Mouse (Mus musculus): ENCODE data around the gene Rpl18. TPM values are rescaled to one million over a fixed set of nuclear protein-coding genes. Genes with fewer than 3 reads are reported as not detected.

Rpl18 gene
- polyA plus RNA-seq, 1 experiment from 2014 or later, result 573 TPM

DNA sequence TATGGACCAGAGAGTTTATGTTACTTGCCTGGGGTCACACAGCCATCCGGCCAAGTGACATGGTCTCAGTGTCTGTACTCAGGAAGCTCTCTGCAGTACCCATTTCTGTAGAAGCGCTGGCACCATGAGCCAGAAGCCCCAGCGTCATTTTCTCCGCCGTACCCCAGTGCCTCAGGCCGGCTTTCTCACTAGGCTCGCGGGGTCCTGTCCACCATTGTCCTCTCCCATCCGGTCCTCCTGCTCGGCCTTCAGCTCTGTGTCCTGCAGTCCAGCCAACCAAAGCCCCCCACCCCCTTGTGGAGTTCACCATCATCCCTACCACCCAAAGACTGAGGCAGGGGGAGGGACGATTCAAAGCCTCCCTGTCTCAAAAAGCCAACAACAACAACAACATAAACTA, 13.7 kb upstream of the Rpl18 start:
- peak overlapping the region; percentile 96 for H3K4me2 ChIP-seq
- no peak overlapping the region for H3K27ac ChIP-seq (replicated peaks)
- 88% methylated on average over 11 of the region's 11 CpGs for WGBS
- H3K36me3 ChIP-seq, result no peaks in the 10 kb centered on the region
- H3K4me3 ChIP-seq (replicated peaks), result peak overlapping the region; percentile 58; the same call in 1 of the 2 replicates
- 0 out of 2 replicates have a peak, but pooled peaks cover 5% of the 10 kb centered on the region for H3K27me3 ChIP-seq (replicated peaks)
- no peaks in the 10 kb centered on the region for H3K9me3 ChIP-seq (replicated peaks)
- ATAC-seq (ENCODE audit: low FRiP score), result no peak
- no peak overlapping the region for H3K9ac ChIP-seq (replicated peaks)
- peaks cover 67% of the 10 kb centered on the region for H3K4me1 ChIP-seq

DNA sequence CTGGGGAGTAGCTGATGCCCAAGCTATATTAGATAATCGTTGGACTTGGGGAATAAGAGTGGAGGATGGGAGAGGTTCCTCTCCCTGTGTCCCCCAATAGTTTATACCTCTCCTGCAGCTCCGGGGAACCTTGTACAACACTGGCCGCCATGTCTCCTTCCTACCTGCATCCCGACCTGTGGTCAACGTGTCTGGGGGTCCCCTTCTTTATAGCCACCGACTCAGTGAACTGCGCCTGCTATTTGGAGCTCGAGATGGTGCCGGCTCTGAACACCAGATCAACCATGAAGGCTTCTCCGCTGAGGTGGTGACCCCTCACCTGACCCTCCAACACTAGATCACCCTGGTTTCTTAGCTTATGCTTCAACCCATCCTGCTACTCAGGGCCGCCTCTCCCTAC, 12.9 kb upstream of the Rpl18 start:
- H3K4me1 ChIP-seq, result peaks cover 74% of the 10 kb centered on the region
- no peak for ATAC-seq (ENCODE audit: low FRiP score)
- WGBS, result 93% methylated on average over 11 of the region's 11 CpGs
- 0 out of 2 replicates have a peak, but pooled peaks cover 5% of the 10 kb centered on the region for H3K27me3 ChIP-seq (replicated peaks)
- H3K4me3 ChIP-seq (replicated peaks), result no peak overlapping the region
- no peak overlapping the region for H3K27ac ChIP-seq (replicated peaks)
- no peaks in the 10 kb centered on the region for H3K9me3 ChIP-seq (replicated peaks)
- H3K36me3 ChIP-seq, result no peaks in the 10 kb centered on the region
- H3K4me2 ChIP-seq, result no peak overlapping the region
- no peak overlapping the region for H3K9ac ChIP-seq (replicated peaks)

DNA sequence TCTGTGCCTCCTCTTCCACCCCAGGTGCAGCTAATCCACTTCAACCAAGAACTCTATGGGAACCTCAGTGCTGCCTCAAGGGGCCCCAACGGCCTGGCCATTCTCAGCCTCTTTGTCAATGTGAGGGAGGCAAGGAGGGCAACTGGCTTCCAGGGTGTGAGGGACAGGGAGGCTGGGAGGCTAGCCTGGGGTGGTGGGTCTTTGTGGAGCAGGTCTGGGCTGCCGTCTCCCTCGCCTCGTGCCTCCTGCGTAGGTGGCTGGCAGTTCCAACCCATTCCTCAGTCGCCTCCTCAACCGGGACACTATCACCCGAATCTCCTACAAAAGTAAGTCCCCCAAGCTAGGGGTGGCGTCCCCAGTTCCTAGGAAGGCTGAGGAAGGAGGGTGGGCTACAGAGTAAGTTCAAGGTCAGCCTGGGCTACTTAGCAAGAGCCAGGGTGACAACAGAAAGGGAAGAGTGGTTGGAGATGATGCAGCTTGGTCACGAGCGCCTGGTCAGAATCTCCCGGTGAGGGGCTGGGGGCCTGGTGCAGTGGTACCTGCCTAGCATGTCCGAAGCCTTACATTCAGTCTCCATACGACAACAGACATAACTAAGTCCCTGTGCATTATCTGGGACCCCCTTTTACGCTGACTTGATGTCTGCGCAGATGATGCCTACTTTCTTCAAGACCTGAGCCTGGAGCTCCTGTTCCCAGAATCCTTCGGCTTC, 12.3 kb upstream of the Rpl18 start:
- Histone ChIP-seq H3K27ac (replicated peaks) (peak overlapping the region; percentile 88), H3K4me1 (peaks cover 80% of the 10 kb centered on the region), H3K9me3 (replicated peaks) (no peaks in the 10 kb centered on the region), H3K27me3 (replicated peaks) (0 out of 2 replicates have a peak, but pooled peaks cover 5% of the 10 kb centered on the region), H3K4me3 (replicated peaks) (peak overlapping the region; percentile 52), H3K9ac (replicated peaks) (peak overlapping the region; percentile 40), H3K4me2 (peak overlapping the region; percentile 91), H3K36me3 (no peaks in the 10 kb centered on the region)
- no peak for ATAC-seq (ENCODE audit: low FRiP score)
- WGBS, result 91% methylated on average over 17 of the region's 17 CpGs

DNA sequence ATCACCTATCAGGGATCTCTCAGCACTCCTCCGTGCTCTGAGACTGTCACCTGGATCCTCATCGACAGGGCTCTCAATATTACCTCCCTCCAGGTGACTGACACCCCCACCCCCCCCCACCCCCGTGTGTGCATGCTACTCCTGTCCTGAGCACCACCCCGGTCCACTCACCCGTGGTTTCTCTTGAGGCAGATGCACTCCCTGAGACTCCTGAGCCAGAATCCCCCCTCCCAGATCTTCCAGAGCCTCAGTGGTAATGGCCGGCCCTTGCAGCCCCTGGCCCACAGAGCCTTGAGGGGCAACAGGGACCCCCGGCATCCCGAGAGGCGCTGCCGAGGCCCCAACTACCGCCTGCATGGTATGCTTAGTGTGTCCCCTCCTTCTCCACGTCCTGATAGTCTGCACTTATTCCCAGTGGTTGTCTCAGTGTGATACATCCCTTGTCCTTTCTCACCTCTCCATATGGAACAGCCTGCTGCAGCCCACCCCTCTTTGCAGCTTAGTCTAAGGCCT, 11.7 kb upstream of the Rpl18 start:
- Histone ChIP-seq H3K4me3 (replicated peaks) (peak overlapping the region; percentile 52), H3K4me2 (peak overlapping the region; percentile 91), H3K4me1 (peaks cover 83% of the 10 kb centered on the region), H3K27me3 (replicated peaks) (0 out of 2 replicates have a peak, but pooled peaks cover 2% of the 10 kb centered on the region), H3K36me3 (no peaks in the 10 kb centered on the region), H3K9ac (replicated peaks) (peak overlapping the region; percentile 40), H3K27ac (replicated peaks) (peak overlapping the region; percentile 88), H3K9me3 (replicated peaks) (no peaks in the 10 kb centered on the region)
- 38% methylated on average over 12 of the region's 12 CpGs for WGBS
- ATAC-seq (ENCODE audit: low FRiP score), result no peak; the same call in 1 of the 2 replicates

DNA sequence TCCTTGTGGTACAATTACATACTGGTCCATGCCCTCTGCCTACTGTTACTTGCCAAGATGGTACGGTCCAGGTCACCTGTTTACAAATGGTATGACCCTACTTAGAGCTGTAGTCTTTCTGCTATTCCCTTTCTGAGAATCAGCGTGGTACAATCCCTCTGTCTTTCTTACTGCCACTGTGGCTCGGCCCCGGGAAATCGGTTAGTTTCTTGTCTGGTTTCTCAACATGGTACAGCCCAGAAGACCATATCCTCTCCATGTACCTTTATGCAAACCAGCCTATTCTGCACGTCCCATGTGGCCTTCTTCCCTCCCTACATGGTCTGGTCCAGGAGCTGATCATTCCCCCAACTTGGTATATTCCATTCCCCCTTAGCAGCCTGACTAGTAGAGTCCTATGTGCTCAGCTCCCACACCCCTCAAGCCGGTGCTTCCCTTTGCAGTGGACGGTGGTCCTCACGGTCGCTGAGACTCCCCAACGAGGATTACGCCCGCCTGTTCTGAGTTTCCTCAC, 11.2 kb upstream of the Rpl18 start:
- peak; percentile 62 for ATAC-seq (ENCODE audit: low FRiP score)
- peak overlapping the region; percentile 91 for H3K4me2 ChIP-seq
- peak overlapping the region; percentile 40 for H3K9ac ChIP-seq (replicated peaks)
- H3K4me1 ChIP-seq, result peaks cover 87% of the 10 kb centered on the region
- H3K9me3 ChIP-seq (replicated peaks), result no peaks in the 10 kb centered on the region
- peak overlapping the region; percentile 52 for H3K4me3 ChIP-seq (replicated peaks)
- H3K27ac ChIP-seq (replicated peaks), result peak overlapping the region; percentile 88
- H3K36me3 ChIP-seq, result no peaks in the 10 kb centered on the region
- no peaks in the 10 kb centered on the region for H3K27me3 ChIP-seq (replicated peaks)
- whole genome bisulfite sequencing, result under 1% methylated on average over 13 of the region's 13 CpGs

DNA sequence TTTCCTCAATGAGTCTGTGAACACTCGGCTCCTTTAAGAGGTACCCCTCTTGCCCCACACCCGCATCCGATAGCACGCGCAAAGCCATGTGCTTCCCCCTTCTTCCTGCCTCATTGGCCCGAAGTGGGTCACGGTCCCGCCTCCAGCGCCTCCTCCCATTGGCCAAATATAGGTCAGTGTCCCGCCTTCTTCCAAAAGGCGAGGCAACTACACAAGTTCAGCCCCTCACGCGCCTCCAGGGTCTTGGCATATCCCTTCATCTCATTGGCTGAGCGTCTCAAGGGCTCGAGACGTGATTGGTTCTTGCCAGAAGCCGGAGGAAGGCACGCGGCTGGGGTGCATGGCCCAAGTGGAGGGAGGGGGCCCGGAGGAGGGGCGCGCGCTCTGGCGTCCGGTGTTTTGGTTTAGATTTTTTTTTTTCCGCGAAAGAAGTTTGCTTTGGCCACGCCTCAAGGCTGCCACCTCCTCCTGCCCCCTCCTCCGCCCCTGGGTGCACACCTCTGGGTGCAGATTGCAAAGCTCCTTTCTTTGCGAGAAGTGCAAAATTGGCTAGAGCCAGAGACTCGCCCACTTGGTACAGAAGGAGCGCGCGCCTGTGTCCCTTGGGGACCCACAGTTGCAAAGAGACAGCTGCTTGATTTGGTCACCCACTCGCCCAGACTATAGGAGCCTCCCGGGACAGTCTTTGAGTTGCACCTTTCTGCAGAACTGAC, 10.4 kb upstream of the Rpl18 start, which contains the start of gene Dbp:
Dbp (plus strand) TSS at position 359 of the 713 bp plus-strand sequence.
- Histone ChIP-seq H3K27ac (replicated peaks) (peak within 1 kb of the TSS; percentile 88), H3K9ac (replicated peaks) (peak within 1 kb of the TSS; percentile 67), H3K4me3 (replicated peaks) (peak within 1 kb of the TSS; percentile 52), H3K4me2 (peak within 1 kb of the TSS; percentile 91), H3K27me3 (replicated peaks) (no peaks in the 10 kb centered on the region), H3K9me3 (replicated peaks) (no peaks in the 10 kb centered on the region), H3K4me1 (peaks cover 87% of the 10 kb centered on the region), H3K36me3 (peaks cover 3% of the 10 kb centered on the region)
- ATAC-seq (ENCODE audit: low FRiP score), result peak; percentile 86
- under 1% methylated on average over 36 of the region's 36 CpGs for WGBS

DNA sequence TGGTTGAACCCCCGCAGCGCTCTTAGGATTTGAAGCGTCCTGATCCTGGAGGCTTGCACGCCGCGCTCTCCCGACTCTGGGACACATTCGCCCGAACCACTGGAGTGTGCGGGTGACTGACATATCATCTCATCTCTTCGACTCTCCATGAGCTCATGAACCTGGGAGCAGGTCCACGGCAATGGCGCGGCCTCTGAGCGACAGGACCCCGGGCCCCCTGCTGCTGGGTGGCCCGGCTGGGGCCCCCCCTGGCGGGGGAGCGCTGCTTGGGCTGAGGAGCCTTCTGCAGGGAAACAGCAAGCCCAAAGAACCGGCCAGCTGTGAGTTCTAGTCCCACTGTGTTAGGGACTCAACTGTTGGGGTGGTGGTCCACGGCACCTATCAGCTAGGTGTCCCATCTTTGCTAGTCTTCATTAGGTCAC, 9.8 kb upstream of the Rpl18 start:
- Histone ChIP-seq H3K27me3 (replicated peaks) (no peaks in the 10 kb centered on the region), H3K36me3 (peaks cover 8% of the 10 kb centered on the region), H3K27ac (replicated peaks) (peak overlapping the region; percentile 88), H3K4me1 (peaks cover 87% of the 10 kb centered on the region), H3K9me3 (replicated peaks) (no peaks in the 10 kb centered on the region), H3K4me3 (replicated peaks) (peak overlapping the region; percentile 52), H3K4me2 (peak overlapping the region; percentile 91), H3K9ac (replicated peaks) (peak overlapping the region; percentile 67)
- ATAC-seq (ENCODE audit: low FRiP score), result no peak
- WGBS, result under 1% methylated on average over 21 of the region's 21 CpGs

DNA sequence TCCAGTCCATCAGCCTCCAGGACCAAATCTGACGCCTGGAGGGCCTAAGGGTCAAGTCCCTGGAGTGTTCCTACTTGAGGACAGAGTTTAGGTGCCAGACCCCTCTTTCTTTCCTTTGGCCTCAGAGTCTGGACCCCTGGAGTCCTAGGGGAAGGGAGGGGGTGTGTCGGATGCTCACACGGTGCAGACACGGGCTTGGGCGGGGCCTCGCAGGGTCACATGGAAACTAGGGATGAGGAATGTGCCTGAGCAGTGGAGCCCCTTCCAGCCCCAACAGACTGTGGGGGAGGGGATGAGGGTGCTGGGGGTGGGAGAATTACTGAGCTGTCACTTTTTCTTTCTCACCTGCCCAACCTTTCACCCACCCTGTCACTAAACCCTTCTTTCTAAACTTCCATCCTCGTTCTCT, 9.4 kb upstream of the Rpl18 start:
- H3K27ac ChIP-seq (replicated peaks), result peak overlapping the region; percentile 88
- peak overlapping the region; percentile 67 for H3K9ac ChIP-seq (replicated peaks)
- no peaks in the 10 kb centered on the region for H3K27me3 ChIP-seq (replicated peaks)
- peak overlapping the region; percentile 91 for H3K4me2 ChIP-seq
- under 1% methylated on average over 7 of the region's 7 CpGs for whole genome bisulfite sequencing
- H3K36me3 ChIP-seq, result peaks cover 12% of the 10 kb centered on the region
- H3K4me1 ChIP-seq, result peaks cover 86% of the 10 kb centered on the region
- ATAC-seq (ENCODE audit: low FRiP score), result no peak
- H3K4me3 ChIP-seq (replicated peaks), result peak overlapping the region; percentile 52
- no peaks in the 10 kb centered on the region for H3K9me3 ChIP-seq (replicated peaks)

DNA sequence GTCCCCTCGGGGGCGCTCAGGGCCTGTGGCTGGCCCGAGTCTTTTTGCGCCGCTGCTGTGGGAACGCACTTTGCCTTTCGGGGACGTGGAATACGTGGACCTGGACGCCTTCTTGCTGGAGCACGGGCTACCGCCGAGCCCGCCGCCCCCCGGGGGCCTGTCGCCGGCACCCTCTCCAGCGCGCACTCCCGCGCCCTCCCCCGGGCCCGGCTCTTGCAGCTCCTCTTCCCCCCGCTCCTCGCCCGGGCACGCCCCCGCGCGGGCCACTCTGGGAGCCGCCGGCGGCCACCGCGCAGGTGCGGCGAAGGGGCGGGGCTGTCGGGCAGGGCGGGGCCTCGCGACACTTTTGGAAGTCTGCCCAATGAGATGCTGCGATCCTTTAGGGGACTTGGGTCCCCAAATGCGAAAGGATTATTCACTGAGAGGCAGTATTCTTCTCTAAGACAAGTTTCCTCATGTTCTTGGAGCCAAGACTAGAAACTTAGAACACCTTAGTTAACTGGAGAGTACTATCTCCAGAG, 8.5 kb upstream of the Rpl18 start:
- Histone ChIP-seq H3K4me3 (replicated peaks) (peak overlapping the region; percentile 52), H3K9me3 (replicated peaks) (no peaks in the 10 kb centered on the region), H3K36me3 (peaks cover 22% of the 10 kb centered on the region), H3K27me3 (replicated peaks) (no peaks in the 10 kb centered on the region), H3K27ac (replicated peaks) (peak overlapping the region; percentile 77), H3K4me2 (peak overlapping the region; percentile 91), H3K9ac (replicated peaks) (peak overlapping the region; percentile 67), H3K4me1 (peaks cover 77% of the 10 kb centered on the region)
- ATAC-seq (ENCODE audit: low FRiP score), result no peak
- 1% methylated on average over 44 of the region's 45 CpGs for WGBS

DNA sequence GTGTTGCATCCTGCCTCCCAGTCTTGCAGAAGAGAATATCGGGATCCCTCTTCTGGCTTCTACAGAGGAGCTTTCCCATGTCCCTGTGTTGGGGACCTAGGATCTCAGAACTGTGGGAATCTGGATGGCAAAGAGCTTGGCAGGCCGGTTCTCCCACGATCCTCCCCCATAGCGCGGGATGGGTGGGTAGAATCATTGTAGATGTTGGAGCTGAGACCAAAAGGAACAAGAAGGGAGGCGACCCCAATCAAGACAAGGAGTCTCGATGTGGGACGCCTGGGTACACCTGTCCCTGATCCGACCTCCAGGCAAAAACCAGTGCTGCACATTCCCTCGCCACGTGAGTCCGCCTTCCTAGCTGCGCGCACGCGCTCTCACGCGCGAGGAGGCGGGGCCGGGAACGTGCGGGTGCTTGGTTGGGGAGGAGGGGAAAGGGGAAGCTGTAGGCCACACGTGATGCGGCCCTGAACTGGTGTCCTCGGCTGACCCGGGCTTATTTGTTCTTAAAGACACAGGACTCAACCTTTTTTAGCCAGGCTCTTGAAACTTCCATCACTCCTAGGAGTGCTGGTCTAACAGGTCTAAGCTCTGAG, 7.8 kb upstream of the Rpl18 start:
- Histone ChIP-seq H3K36me3 (peaks cover 28% of the 10 kb centered on the region), H3K27me3 (replicated peaks) (no peaks in the 10 kb centered on the region), H3K9ac (replicated peaks) (peak overlapping the region; percentile 67; the same call in 1 of the 2 replicates), H3K27ac (replicated peaks) (peak overlapping the region; percentile 77), H3K9me3 (replicated peaks) (no peaks in the 10 kb centered on the region), H3K4me3 (replicated peaks) (peak overlapping the region; percentile 52), H3K4me2 (peak overlapping the region; percentile 91), H3K4me1 (peaks cover 78% of the 10 kb centered on the region)
- WGBS, result under 1% methylated on average over 27 of the region's 27 CpGs
- no peak for ATAC-seq (ENCODE audit: low FRiP score)

DNA sequence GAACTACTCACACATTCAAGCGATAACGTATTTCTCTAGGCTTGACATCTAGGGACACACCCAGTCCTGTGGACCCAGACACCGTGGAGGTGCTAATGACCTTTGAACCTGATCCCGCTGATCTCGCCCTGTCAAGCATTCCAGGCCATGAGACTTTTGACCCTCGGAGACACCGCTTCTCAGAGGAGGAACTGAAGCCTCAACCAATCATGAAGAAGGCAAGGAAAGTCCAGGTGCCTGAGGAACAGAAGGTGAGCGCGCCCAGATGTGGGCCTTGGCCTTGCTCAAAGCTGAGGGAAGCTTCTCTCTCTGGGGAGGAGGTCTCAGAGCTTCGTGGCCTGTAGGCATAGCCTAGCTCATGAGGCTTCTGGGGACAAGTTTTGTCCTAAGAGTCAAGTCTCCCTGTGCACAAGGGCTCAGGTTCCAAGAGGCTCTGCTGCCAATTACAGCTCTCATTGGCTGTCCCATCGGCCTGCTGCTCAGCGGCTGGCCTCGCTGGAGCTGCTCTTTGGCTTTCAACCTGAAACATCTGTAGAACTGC, 7.0 kb upstream of the Rpl18 start:
- peaks cover 37% of the 10 kb centered on the region for H3K36me3 ChIP-seq
- no peaks in the 10 kb centered on the region for H3K9me3 ChIP-seq (replicated peaks)
- no peak for ATAC-seq (ENCODE audit: low FRiP score)
- H3K4me3 ChIP-seq (replicated peaks), result no peak overlapping the region
- H3K4me1 ChIP-seq, result peaks cover 73% of the 10 kb centered on the region
- WGBS, result 54% methylated on average over 13 of the region's 13 CpGs
- H3K4me2 ChIP-seq, result peak overlapping the region; percentile 91
- H3K27me3 ChIP-seq (replicated peaks), result no peaks in the 10 kb centered on the region
- H3K27ac ChIP-seq (replicated peaks), result peak overlapping the region; percentile 77; the same call in 1 of the 2 replicates
- H3K9ac ChIP-seq (replicated peaks), result no peak overlapping the region
